Mouse (Mus musculus) limb, embryonic 11.5 days (tissue): ENCODE data around the gene Snorc. TPM values are rescaled to one million over a fixed set of nuclear protein-coding genes. Genes with fewer than 3 reads are reported as not detected.
A peak's percentile ranks its signal among the peaks of the same experiment; 100 is the strongest.

Experiments
- ATAC-seq: fragments of 200-750 bp; cut with Nextera tagmentation; 2 replicates; pipeline ENCODE4 v1.8.0; 2017; ENCODE audit warnings: low read depth; ENCODE audit not compliant: insufficient number of reproducible peaks, low FRiP score, low TSS enrichment
- DNase-seq: peaks from one replicate; pipeline ENCODE4 v3.0.0-alpha.2; 2015; ENCODE audit warnings: low spot score
- H3K27ac ChIP-seq: fragments of 300-500 bp; sonication (generic); replicated peaks from 2 replicates; pipeline ENCODE4 v1.5.1; 2014; ENCODE audit warnings: low read depth, mild to moderate bottlenecking, low read length
- H3K27me3 ChIP-seq: fragments of 300-500 bp; sonication (generic); 2 replicates; pipeline ENCODE4 v1.6.1; 2014; ENCODE audit warnings: mild to moderate bottlenecking, low read length, mixed read lengths; ENCODE audit not compliant: control insufficient read depth, insufficient read depth
- H3K36me3 ChIP-seq: fragments of 300-500 bp; sonication (generic); 2 replicates; pipeline ENCODE4 v1.6.1; 2014; ENCODE audit warnings: mild to moderate bottlenecking, low read length, moderate library complexity, mixed read lengths; ENCODE audit not compliant: control insufficient read depth, insufficient read depth
- H3K4me1 ChIP-seq: fragments of 300-500 bp; sonication (generic); 2 replicates; pipeline ENCODE4 v1.6.1; 2014; ENCODE audit warnings: low read length, mixed read lengths; ENCODE audit not compliant: control insufficient read depth, insufficient read depth
- H3K4me2 ChIP-seq: fragments of 300-500 bp; sonication (generic); 2 replicates; pipeline ENCODE4 v1.6.1; 2014; ENCODE audit warnings: low read depth, mild to moderate bottlenecking, moderate library complexity; ENCODE audit not compliant: severe bottlenecking
- H3K4me3 ChIP-seq: fragments of 300-500 bp; sonication (generic); 2 replicates; pipeline ENCODE4 v1.5.1; 2014; ENCODE audit warnings: low read depth, low read length
- H3K9ac ChIP-seq: fragments of 300-500 bp; sonication (generic); 2 replicates; pipeline ENCODE4 v1.6.1; 2014; ENCODE audit warnings: mild to moderate bottlenecking, low read length
- H3K9me3 ChIP-seq: fragments of 300-500 bp; sonication (generic); 2 replicates; pipeline ENCODE4 v1.6.1; 2016; ENCODE audit warnings: low read length; ENCODE audit not compliant: control insufficient read depth
- WGBS: fragments of 180-500 bp; shearing (Covaris S2); extraction: QIAGEN DNeasy Blood & Tissue Kit; methylation state at CpG from one replicate; pipeline ENCODE4 v1.1.7; 2014; 5-methylcytosine and 5-hydroxymethylcytosine counted together
- polyA plus RNA-seq: library from polyadenylated mRNA; unstranded; fragments of >200 nt; fragmentation: Nextera tagmentation; extraction: Ambion mirVana; gene quantifications from 2 replicates; pipeline ENCODE4 v1.2.1, GENCODE M21; 2014

The Snorc gene
- polyA plus RNA-seq, 1 experiment from 2014 or later, result not detected

DNA sequence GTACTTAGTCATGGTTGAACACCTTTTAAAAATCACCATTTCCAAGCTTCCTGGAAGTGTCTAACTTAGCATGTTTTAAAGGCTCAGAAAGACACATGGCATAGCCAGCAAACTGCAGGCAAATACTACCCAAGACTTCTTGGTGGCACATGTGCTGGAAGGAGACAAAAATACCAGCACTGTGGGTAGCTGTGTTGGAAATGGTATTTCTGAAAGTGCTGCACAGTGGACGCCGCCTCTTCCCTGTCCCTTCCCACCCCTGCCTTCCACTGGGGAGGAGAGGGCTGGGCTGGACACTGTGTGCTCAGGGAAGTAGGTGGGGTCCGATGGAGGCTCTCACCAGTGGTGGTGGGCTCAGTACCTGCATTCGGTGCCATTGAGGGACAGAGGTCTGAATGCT is 35.5 kb downstream of the Snorc start:
- Histone ChIP-seq H3K4me3 (no peak overlapping the region), H3K36me3 (no peaks in the 10 kb centered on the region), H3K27ac (no peak overlapping the region), H3K9me3 (no peaks in the 10 kb centered on the region), H3K9ac (no peak overlapping the region), H3K4me1 (peaks cover 6% of the 10 kb centered on the region), H3K27me3 (peaks cover 29% of the 10 kb centered on the region), H3K4me2 (no peak overlapping the region)
- ATAC-seq, result no peak
- 95% methylated on average over 4 of the region's 4 CpGs for WGBS
- DNase-seq, result no peak

DNA sequence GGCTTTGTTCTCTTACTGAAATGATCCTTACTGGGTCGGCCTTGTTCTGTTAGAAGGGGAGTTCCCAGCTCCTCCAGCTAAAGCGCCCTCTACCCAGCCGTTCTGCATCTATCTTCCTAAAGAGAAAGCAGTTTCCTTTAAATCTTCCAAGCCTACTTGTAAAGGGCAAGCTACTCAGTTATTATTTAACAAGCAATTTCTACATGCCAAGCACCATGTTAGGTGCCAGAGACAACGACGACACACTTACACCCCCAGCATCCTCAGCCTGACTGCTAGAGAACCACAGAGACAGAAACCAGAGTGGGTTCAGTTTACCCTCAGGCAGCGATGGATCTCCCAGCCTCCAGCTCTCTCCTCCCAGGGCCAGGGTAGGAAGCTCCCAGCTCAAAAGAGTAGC is 37.8 kb downstream of the Snorc start:
- H3K4me3 ChIP-seq, result no peak overlapping the region
- no peaks in the 10 kb centered on the region for H3K36me3 ChIP-seq
- H3K9ac ChIP-seq, result no peak overlapping the region
- H3K4me1 ChIP-seq, result peaks cover 6% of the 10 kb centered on the region
- H3K27ac ChIP-seq, result no peak overlapping the region
- H3K27me3 ChIP-seq, result peaks cover 40% of the 10 kb centered on the region
- 66% methylated on average over 6 of the region's 6 CpGs for WGBS
- no peak for DNase-seq
- no peak overlapping the region for H3K4me2 ChIP-seq
- ATAC-seq, result no peak
- no peaks in the 10 kb centered on the region for H3K9me3 ChIP-seq

DNA sequence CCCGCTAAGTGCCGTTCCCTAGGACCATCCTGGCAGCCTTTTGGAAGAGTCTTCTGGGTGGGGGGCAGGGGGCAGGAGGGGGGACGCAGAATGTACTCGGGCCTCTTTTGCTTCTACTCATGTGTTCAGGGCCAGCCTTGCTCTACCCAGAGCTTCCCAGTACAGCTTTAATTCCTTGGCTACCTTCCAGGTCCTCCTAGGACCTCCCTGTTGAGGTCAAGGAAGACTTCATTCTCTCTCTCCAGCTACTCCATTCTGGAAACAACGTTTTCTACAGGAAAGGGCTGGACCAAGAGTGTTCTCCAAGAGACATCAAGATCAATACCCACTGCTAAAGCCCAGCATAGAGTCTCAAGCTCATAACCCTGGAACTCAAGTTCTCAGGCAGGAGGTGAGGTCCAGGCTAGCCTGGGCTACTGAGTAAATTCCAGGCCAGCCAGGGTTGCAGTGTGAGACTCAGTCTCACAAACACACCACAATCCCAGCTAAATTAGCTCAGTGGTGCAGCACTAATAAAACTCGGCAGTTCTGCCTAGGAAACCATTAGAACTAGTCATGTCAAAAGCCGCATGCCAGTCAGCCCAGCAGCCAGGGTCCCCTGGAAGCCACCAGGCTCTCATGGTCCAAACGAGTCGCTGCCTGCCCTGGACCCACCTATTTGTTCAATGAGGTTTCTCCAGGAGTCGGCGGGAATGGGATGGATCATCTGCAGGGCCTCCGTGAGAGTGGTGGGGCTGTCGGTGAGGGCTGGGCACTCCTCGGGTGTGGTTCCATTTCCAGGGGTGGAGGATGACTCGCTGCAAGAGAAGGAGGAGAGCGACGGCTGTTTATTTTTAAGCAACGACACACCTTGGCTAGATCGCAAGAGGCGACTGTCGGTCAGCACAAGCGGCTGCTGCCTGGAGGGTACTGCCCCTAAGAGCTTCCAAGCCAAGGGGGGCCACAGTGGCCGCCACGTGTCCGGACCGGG is 38.8 kb downstream of the Snorc start:
- no peak for ATAC-seq
- DNase-seq, result peak; percentile 35
- H3K27me3 ChIP-seq, result peaks cover 40% of the 10 kb centered on the region

DNA sequence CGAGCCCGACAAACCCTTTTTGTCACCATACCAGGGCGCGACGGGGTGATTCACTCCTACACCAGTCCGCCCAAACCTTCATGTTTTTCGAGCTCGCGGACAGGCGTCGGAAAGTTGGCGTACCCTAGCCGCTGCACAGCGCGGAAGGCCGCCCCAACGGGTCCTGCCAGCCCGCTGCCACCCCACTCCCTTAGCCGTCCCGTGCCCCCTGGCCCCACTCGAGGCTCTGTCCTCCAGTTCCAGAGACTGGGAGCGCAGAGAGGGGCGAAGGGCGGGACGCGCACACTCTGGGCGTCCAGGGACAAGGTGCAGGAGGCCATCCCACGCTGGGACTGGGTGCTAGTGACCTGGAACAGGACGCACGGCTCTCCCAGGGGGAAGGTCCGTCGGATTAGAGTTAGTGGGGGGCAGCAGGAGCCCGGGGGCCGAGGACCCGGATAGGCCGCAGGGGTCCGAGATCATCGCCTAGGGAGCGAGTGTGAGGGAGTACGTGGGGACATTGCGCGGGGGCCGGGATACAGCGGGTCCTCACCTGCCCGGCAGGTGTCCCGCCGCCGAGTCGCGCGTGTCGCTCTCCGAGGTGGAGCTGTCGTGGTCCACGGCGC is 39.6 kb downstream of the Snorc start, which contains the start of gene Neu2:
Neu2 (plus strand) TSS at position 329 of the 605 bp plus-strand sequence.
- peaks cover 40% of the 10 kb centered on the region for H3K27me3 ChIP-seq
- ATAC-seq, result no peak
- H3K4me2 ChIP-seq, result peak within 1 kb of the TSS; percentile 99
- H3K9ac ChIP-seq, result peak within 1 kb of the TSS; percentile 52
- no peaks in the 10 kb centered on the region for H3K9me3 ChIP-seq
- H3K36me3 ChIP-seq, result no peaks in the 10 kb centered on the region
- H3K4me1 ChIP-seq, result peaks cover 6% of the 10 kb centered on the region
- H3K4me3 ChIP-seq, result peak within 1 kb of the TSS; percentile 62
- WGBS, result 1% methylated on average over 56 of the region's 56 CpGs
- H3K27ac ChIP-seq, result no peak within 1 kb of the TSS
- peak; percentile 43 for DNase-seq

More for the DNA sequence above, 38.8 kb downstream of the Snorc start:
- no peak overlapping the region for H3K9ac ChIP-seq
- H3K4me3 ChIP-seq, result peak overlapping the region; percentile 62; the same call in 1 of the 2 replicates
- H3K9me3 ChIP-seq, result no peaks in the 10 kb centered on the region
- WGBS, result 20% methylated on average over 26 of the region's 26 CpGs
- H3K4me1 ChIP-seq, result peaks cover 6% of the 10 kb centered on the region
- H3K4me2 ChIP-seq, result peak overlapping the region; percentile 99
- H3K36me3 ChIP-seq, result no peaks in the 10 kb centered on the region
- no peak overlapping the region for H3K27ac ChIP-seq

DNA sequence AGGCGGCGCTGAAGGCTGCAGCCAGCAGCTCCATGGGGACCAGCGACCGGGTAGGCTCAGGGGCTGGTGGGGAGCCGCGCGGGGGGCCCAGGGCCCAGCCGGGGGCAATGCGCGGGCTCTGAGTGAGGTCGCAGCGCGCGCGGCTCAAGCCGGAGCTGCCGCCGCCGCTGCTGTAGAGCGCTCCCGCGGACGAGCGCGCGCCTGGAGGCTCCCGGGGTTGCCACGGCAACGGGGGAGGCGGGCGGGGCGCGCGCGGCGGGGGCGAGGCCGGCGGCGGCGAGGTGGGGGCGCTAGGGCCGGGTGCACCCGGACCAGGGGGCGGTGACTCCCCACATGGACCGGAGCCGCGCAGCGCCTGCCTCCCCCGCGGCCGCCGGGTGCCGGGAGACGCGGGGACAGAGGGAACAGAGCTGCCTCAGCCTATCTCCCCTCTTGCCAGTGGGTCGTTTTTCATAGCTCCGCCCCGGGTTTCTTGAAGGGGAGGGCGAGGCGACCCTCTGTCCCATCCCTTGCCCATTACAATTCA is 40.2 kb downstream of the Snorc start:
- WGBS, result under 1% methylated on average over 33 of the region's 61 CpGs
- no peak overlapping the region for H3K27ac ChIP-seq

DNA sequence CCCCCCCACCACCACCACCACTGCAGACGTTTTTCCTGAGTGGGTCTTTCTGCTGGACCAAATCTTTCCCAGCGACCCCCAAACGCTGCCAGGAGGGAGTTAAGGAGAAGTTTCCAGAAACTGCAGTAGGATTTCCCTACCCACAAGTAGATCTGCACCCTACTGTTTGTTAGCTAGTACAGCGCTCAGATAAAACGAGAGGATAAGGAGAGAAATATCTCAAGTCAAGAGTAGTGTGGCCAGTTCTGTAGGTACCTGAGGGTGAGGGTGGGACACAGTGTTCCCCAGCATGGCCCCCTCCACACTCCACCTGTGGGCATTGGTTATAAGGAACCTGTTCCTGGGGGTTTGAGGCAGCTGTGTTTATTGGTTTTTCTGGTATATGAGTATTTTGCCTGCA is 40.8 kb downstream of the Snorc start:
- no peak overlapping the region for H3K27ac ChIP-seq
- DNase-seq (no peak), ATAC-seq (no peak)
- H3K4me3 ChIP-seq, result peak overlapping the region; percentile 62
- no peaks in the 10 kb centered on the region for H3K9me3 ChIP-seq
- no peak overlapping the region for H3K4me2 ChIP-seq
- H3K36me3 ChIP-seq, result no peaks in the 10 kb centered on the region
- H3K4me1 ChIP-seq, result peaks cover 6% of the 10 kb centered on the region
- peaks cover 40% of the 10 kb centered on the region for H3K27me3 ChIP-seq
- WGBS, result 16% methylated on average over 5 of the region's 5 CpGs
- no peak overlapping the region for H3K9ac ChIP-seq

More for the DNA sequence above, 40.2 kb downstream of the Snorc start:
- peaks cover 40% of the 10 kb centered on the region for H3K27me3 ChIP-seq
- H3K4me3 ChIP-seq, result peak overlapping the region; percentile 62
- peak; percentile 72 for ATAC-seq
- peak; percentile 65 for DNase-seq
- no peaks in the 10 kb centered on the region for H3K36me3 ChIP-seq
- peaks cover 6% of the 10 kb centered on the region for H3K4me1 ChIP-seq
- peak overlapping the region; percentile 52 for H3K9ac ChIP-seq
- no peaks in the 10 kb centered on the region for H3K9me3 ChIP-seq
- H3K4me2 ChIP-seq, result peak overlapping the region; percentile 99

DNA sequence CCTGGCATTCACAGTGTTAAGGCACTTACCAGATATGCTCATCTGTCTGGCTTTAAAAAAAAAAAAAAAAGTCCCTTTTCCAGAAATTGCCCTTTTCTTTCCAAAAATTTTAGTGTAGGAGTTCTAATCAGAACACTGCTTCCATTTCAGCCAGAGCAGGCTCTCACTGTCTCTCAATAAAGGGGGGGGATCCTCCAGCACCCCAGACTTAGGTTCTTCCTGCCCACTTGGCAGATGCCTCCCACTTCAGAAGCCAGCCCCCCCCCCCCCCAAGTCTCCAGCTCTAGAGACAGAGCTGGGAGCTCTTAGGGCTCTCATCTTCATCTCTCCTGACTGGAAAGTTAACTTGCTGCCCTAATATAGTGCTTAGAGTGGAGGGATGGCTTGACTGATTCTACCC is 50.4 kb downstream of the Snorc start:
- Histone ChIP-seq H3K36me3 (no peaks in the 10 kb centered on the region), H3K9me3 (no peaks in the 10 kb centered on the region), H3K4me2 (no peak overlapping the region), H3K4me3 (no peak overlapping the region), H3K4me1 (no peaks in the 10 kb centered on the region), H3K27ac (no peak overlapping the region), H3K27me3 (no peaks in the 10 kb centered on the region), H3K9ac (no peak overlapping the region; the same call in 1 of the 2 replicates)
- ATAC-seq, result no peak
- DNase-seq, result no peak

DNA sequence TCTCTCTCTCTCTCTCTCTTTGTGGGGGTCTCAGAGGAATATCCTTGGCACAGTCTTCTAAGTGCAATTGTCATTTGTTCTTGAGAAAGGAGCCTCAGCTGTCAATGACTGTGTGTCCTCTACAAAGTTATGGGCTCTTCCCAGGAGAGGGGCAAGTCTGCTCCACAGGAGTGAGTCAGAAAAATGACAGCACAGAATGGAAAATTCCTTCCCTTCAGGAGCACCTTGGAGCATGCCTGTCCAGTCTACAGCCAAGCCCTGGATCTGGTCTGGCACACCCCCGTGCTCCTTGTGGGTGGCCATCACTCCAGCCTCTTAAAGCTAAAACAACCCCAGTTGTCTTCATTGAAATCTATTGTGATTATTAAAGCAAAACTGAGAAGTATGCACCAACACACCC is 51.5 kb downstream of the Snorc start:
- Histone ChIP-seq H3K9me3 (no peaks in the 10 kb centered on the region), H3K27me3 (no peaks in the 10 kb centered on the region), H3K36me3 (no peaks in the 10 kb centered on the region), H3K9ac (no peak overlapping the region), H3K4me3 (no peak overlapping the region), H3K4me2 (no peak overlapping the region), H3K4me1 (no peaks in the 10 kb centered on the region), H3K27ac (no peak overlapping the region)
- DNase-seq (no peak), ATAC-seq (no peak)
- 83% methylated on average over 1 of the region's 1 CpGs for WGBS
